Mouse (Mus musculus): ENCODE measurements at regions not wholly inside any gene's neighbourhood (a gene's known extent, or its start where the extent isn't known, plus 50 kb on each side); places are given as distances from the start of the nearest gene placed in this dataset.

DNA sequence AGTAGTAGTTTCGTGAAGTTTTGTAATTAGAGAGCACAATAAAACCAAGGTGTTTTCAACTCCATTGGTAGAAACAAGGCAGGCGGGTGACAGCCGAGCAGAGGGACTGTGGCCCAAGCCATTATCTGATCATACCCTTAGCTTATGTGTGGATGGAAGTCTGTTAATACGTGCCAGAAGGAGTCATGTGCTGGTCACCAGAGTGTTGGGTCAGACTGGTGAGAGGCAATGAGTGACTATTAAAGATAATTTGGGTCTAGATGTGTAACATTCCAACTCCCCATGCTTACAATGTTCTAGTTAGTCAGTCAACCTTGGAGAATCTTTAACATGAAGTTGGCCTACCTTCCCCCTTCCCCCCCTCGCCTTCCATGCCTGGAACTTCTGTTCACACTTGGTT, 151.1 kb upstream of the Tsc22d1 start:
- 90% methylated on average over 5 of the region's 5 CpGs for WGBS
- no peaks in the 10 kb centered on the region for H3K27me3 ChIP-seq (ENCODE audit: control insufficient read depth, insufficient read depth, low read length)
- no peak overlapping the region for H3K4me3 ChIP-seq (ENCODE audit: low read depth, low read length)
- TF ChIP-seq CTCF (IDR thresholded peaks at IDR 0.05; ENCODE audit: extremely low read depth, insufficient read length, insufficient replicate concordance, low read depth, low read length) (no peak), POLR2A (IDR thresholded peaks at IDR 0.05; ENCODE audit: low read depth, low read length) (no peak)
- H3K4me1 ChIP-seq (ENCODE audit: control insufficient read depth, insufficient read depth, insufficient read length, low read length), result no peaks in the 10 kb centered on the region
- no peak overlapping the region for H3K27ac ChIP-seq (ENCODE audit: insufficient read depth, low read depth, low read length)
- no peaks in the 10 kb centered on the region for H3K36me3 ChIP-seq (ENCODE audit: control insufficient read depth, insufficient read depth, low read length)

DNA sequence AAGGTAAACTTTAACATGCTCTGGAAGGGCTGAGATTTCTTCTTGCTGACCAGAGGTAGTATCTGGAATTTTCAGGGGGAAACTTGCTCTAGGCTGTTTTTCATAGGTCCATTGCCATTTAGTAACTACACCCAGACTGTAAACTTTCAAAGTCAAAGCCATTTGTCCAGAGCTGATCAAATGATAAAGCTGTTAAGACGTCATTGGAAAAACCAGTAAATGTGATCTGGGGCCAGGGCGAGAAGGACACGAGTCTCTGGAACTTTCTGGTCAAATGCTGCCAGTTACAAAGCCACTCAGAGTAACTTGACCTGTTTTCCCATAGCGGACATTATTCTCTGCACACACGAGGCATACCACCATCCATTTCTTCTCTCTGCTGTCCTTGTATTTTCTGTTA, 148.9 kb upstream of the Tsc22d1 start:
- Histone ChIP-seq H3K36me3 (ENCODE audit: control insufficient read depth, insufficient read depth, low read length) (no peaks in the 10 kb centered on the region), H3K27ac (ENCODE audit: insufficient read depth, low read depth, low read length) (no peak overlapping the region), H3K27me3 (ENCODE audit: control insufficient read depth, insufficient read depth, low read length) (no peaks in the 10 kb centered on the region), H3K4me3 (ENCODE audit: low read depth, low read length) (no peak overlapping the region), H3K4me1 (ENCODE audit: control insufficient read depth, insufficient read depth, insufficient read length, low read length) (no peaks in the 10 kb centered on the region)
- no peak for TF ChIP-seq CTCF (IDR thresholded peaks at IDR 0.05; ENCODE audit: extremely low read depth, insufficient read length, insufficient replicate concordance, low read depth, low read length)
- no peak for TF ChIP-seq POLR2A (IDR thresholded peaks at IDR 0.05; ENCODE audit: low read depth, low read length)
- 91% methylated on average over 5 of the region's 5 CpGs for WGBS

DNA sequence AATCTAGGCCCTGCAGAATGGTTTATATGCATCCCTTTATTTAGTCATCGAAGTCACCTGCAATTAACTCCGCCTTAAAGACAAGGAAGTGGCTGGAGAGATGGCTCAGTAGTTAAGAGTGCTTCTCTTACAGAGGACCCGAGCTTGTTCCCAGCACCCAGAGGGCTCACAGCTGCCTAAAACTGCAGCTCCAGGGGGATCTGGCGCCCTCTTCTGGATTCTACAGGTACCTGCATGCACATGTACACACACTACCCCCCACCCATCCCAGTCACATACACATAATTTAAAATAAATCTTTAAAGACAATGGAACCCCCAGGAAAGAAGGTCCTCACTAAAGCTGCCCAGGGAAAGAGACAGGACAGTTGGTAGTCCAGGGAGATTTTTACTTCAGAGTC, 148.5 kb upstream of the Tsc22d1 start:
- H3K4me1 ChIP-seq (ENCODE audit: control insufficient read depth, insufficient read depth, insufficient read length, low read length), result no peaks in the 10 kb centered on the region
- H3K4me3 ChIP-seq (ENCODE audit: low read depth, low read length), result no peak overlapping the region
- no peak overlapping the region for H3K27ac ChIP-seq (ENCODE audit: insufficient read depth, low read depth, low read length)
- H3K36me3 ChIP-seq (ENCODE audit: control insufficient read depth, insufficient read depth, low read length), result no peaks in the 10 kb centered on the region
- peak; percentile 15; the same call in 1 of the 2 replicates for TF ChIP-seq CTCF (IDR thresholded peaks at IDR 0.05; ENCODE audit: extremely low read depth, insufficient read length, insufficient replicate concordance, low read depth, low read length)
- TF ChIP-seq POLR2A (IDR thresholded peaks at IDR 0.05; ENCODE audit: low read depth, low read length), result no peak
- WGBS, result 70% methylated on average over 4 of the region's 4 CpGs
- no peaks in the 10 kb centered on the region for H3K27me3 ChIP-seq (ENCODE audit: control insufficient read depth, insufficient read depth, low read length)

DNA sequence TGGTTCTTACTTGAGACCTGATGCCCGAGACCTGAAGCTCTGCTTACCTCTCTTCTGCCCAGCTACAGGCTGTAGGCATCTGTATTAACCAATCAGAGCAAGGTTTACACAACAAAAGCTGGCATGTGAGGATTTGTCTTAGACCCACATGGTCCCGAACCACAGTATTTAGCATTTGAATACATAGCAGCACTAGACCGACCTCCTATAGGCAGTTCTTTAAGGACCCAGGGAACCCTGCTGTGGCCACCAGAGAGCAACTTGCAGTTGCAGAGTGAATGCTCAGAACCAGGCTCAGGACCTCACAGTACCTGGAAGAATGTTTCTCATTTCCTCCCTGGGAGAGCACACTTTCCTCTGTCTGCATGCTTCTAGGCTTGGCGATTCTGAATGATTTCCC, 147.7 kb upstream of the Tsc22d1 start:
- Histone ChIP-seq H3K4me3 (ENCODE audit: low read depth, low read length) (no peak overlapping the region), H3K36me3 (ENCODE audit: control insufficient read depth, insufficient read depth, low read length) (no peaks in the 10 kb centered on the region), H3K27ac (ENCODE audit: insufficient read depth, low read depth, low read length) (no peak overlapping the region), H3K27me3 (ENCODE audit: control insufficient read depth, insufficient read depth, low read length) (no peaks in the 10 kb centered on the region), H3K4me1 (ENCODE audit: control insufficient read depth, insufficient read depth, insufficient read length, low read length) (peaks cover 2% of the 10 kb centered on the region; the same call in 1 of the 2 replicates)
- WGBS, result 84% methylated on average over 4 of the region's 4 CpGs
- TF ChIP-seq POLR2A (IDR thresholded peaks at IDR 0.05; ENCODE audit: low read depth, low read length) (no peak), CTCF (IDR thresholded peaks at IDR 0.05; ENCODE audit: extremely low read depth, insufficient read length, insufficient replicate concordance, low read depth, low read length) (no peak)

DNA sequence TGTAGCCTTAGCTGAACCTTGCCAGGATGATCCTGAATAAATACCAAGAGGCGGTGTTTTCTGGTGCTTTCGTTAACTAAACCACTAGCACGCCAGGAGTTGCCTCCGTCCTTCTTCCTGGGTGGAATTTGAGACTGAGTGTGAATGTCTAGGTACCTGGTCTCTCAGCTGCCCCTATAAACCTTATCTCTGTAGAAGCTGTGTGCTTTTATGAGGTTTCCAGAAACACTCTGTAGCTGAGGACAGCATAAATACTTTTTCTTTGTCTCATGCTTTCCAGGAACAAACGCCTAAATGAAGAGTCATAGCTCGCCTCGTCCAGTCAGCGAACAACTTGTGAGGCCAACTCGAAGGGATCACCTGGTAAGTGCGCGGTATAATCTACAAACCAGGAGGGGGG, 143.6 kb upstream of the Tsc22d1 start:
- no peak overlapping the region for H3K4me3 ChIP-seq (ENCODE audit: low read depth, low read length)
- TF ChIP-seq POLR2A (IDR thresholded peaks at IDR 0.05; ENCODE audit: low read depth, low read length) (no peak), CTCF (IDR thresholded peaks at IDR 0.05; ENCODE audit: extremely low read depth, insufficient read length, insufficient replicate concordance, low read depth, low read length) (no peak)
- no peak overlapping the region for H3K27ac ChIP-seq (ENCODE audit: insufficient read depth, low read depth, low read length)
- no peaks in the 10 kb centered on the region for H3K27me3 ChIP-seq (ENCODE audit: control insufficient read depth, insufficient read depth, low read length)
- H3K4me1 ChIP-seq (ENCODE audit: control insufficient read depth, insufficient read depth, insufficient read length, low read length), result peaks cover 2% of the 10 kb centered on the region; the same call in 1 of the 2 replicates
- no peaks in the 10 kb centered on the region for H3K36me3 ChIP-seq (ENCODE audit: control insufficient read depth, insufficient read depth, low read length)
- 36% methylated on average over 11 of the region's 11 CpGs for WGBS

DNA sequence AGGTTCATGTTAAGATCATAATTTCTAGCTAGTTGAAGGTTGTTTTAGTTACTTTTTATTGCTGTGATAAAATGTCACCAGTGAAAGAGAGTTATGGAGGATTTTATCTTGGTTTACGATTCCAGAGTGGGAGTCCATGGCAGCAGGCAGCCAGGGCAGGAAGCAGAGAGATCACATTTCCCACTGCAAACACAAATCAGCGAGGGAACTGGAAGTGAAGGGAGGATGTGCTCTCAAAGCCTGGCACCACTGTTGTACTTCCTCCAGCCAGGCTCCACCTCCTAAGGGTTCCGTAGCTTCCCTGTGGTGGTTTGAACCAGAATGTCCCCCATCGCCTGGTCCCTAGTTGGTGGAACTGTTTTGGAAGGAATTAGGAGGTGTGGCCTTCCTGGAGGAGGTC, 141.9 kb upstream of the Tsc22d1 start:
- H3K27me3 ChIP-seq (ENCODE audit: control insufficient read depth, insufficient read depth, low read length), result no peaks in the 10 kb centered on the region
- TF ChIP-seq POLR2A (IDR thresholded peaks at IDR 0.05; ENCODE audit: low read depth, low read length) (no peak), CTCF (IDR thresholded peaks at IDR 0.05; ENCODE audit: extremely low read depth, insufficient read length, insufficient replicate concordance, low read depth, low read length) (no peak)
- peaks cover 2% of the 10 kb centered on the region; the same call in 1 of the 2 replicates for H3K4me1 ChIP-seq (ENCODE audit: control insufficient read depth, insufficient read depth, insufficient read length, low read length)
- WGBS, result 78% methylated on average over 4 of the region's 4 CpGs
- H3K36me3 ChIP-seq (ENCODE audit: control insufficient read depth, insufficient read depth, low read length), result no peaks in the 10 kb centered on the region
- H3K4me3 ChIP-seq (ENCODE audit: low read depth, low read length), result no peak overlapping the region
- H3K27ac ChIP-seq (ENCODE audit: insufficient read depth, low read depth, low read length), result no peak overlapping the region

DNA sequence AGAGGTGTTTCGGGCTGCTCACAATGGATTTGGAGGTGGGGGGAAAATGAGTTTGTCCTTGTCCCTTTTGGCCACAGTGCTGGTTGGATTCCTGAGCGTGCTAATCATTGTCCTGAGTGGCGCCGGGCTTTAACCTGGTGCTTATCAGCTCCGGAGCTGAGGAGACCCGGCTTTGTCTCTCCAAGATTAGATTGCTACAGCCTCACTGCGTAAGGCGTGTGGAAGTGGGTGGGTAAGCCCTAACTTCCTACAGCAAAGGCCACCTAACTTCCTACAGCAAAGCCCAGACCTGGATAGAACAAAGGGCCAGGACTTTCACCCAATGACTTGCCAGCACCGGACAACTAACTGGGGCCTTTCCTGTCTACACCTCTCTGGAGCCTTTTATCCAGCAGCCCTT, 138.1 kb upstream of the Tsc22d1 start:
- Histone ChIP-seq H3K4me1 (ENCODE audit: control insufficient read depth, insufficient read depth, insufficient read length, low read length) (peaks cover 2% of the 10 kb centered on the region; the same call in 1 of the 2 replicates), H3K36me3 (ENCODE audit: control insufficient read depth, insufficient read depth, low read length) (no peaks in the 10 kb centered on the region), H3K4me3 (ENCODE audit: low read depth, low read length) (no peak overlapping the region), H3K27me3 (ENCODE audit: control insufficient read depth, insufficient read depth, low read length) (no peaks in the 10 kb centered on the region), H3K27ac (ENCODE audit: insufficient read depth, low read depth, low read length) (no peak overlapping the region)
- whole genome bisulfite sequencing, result 42% methylated on average over 9 of the region's 9 CpGs
- TF ChIP-seq CTCF (IDR thresholded peaks at IDR 0.05; ENCODE audit: extremely low read depth, insufficient read length, insufficient replicate concordance, low read depth, low read length) (no peak), POLR2A (IDR thresholded peaks at IDR 0.05; ENCODE audit: low read depth, low read length) (no peak)
